Mouse (Mus musculus): Measurements from ENCODE around the gene Gm3424. TPM values are rescaled to one million over a fixed set of nuclear protein-coding genes. Genes with fewer than 3 reads are reported as not detected.
A peak's percentile ranks its signal among the peaks of the same experiment; 100 is the strongest.
"Not testable (repeated sequence)": the region's sequence is repeated elsewhere in the genome, so short reads cannot be mapped to it uniquely, and the experiment has no call there.

Gm3424 gene
- not detected in 2 replicates for polyA plus RNA-seq (2015; fragmentation: Nextera tagmentation; extraction: Ambion mirVana)

GRCm38 (mm10) chr14:5830229-5830628, at the start of gene Gm3424:
TSS of gene Gm3424 (minus strand) at chr14:5830329.
- WGBS: no CpG with 5 or more reads among the region's 3 CpGs
- H3K9ac ChIP-seq; H3K9me3 ChIP-seq; H3K27me3 ChIP-seq; H3K4me3 ChIP-seq; ATAC-seq (ENCODE audit: insufficient number of reproducible peaks, insufficient read depth, low FRiP score, low TSS enrichment, low read depth); H3K36me3 ChIP-seq; H3K4me2 ChIP-seq; H3K4me1 ChIP-seq; H3K27ac ChIP-seq: not testable (repeated sequence)

- Histone ChIP-seq H3K9ac (peak overlapping the region; percentile 49; the same call in 1 of the 2 replicates), H3K4me3 (peak overlapping the region; percentile 42), H3K4me2 (peak overlapping the region; percentile 71)
- WGBS: 2% methylated on average over 23 of the region's 28 CpGs
- not testable (repeated sequence) for ATAC-seq (ENCODE audit: insufficient number of reproducible peaks, insufficient read depth, low FRiP score, low TSS enrichment, low read depth); H3K27ac ChIP-seq; H3K27me3 ChIP-seq; H3K4me1 ChIP-seq; H3K36me3 ChIP-seq; H3K9me3 ChIP-seq
These were observed 49.7 kb upstream of the Gm3424 start for GRCm38 (mm10) chr14:5879791-5880190.

- WGBS: 8% methylated on average over 7 of the region's 11 CpGs
- H3K27me3 ChIP-seq; H3K4me2 ChIP-seq; H3K9me3 ChIP-seq; H3K4me1 ChIP-seq; ATAC-seq (ENCODE audit: insufficient number of reproducible peaks, insufficient read depth, low FRiP score, low TSS enrichment, low read depth); H3K4me3 ChIP-seq; H3K36me3 ChIP-seq; H3K9ac ChIP-seq; H3K27ac ChIP-seq: not testable (repeated sequence)
These were observed 49.0 kb upstream of the Gm3424 start for GRCm38 (mm10) chr14:5879136-5879535.

- not testable (repeated sequence) for ATAC-seq (ENCODE audit: insufficient number of reproducible peaks, insufficient read depth, low FRiP score, low TSS enrichment, low read depth); H3K9me3 ChIP-seq; H3K27ac ChIP-seq; H3K27me3 ChIP-seq; H3K36me3 ChIP-seq; H3K9ac ChIP-seq; H3K4me1 ChIP-seq; H3K4me2 ChIP-seq; H3K4me3 ChIP-seq
- WGBS: 81% methylated on average over 3 of the region's 3 CpGs
These were observed 25.8 kb upstream of the Gm3424 start for GRCm38 (mm10) chr14:5855911-5856310.

- H3K27me3 ChIP-seq; H3K9ac ChIP-seq; H3K4me1 ChIP-seq; H3K9me3 ChIP-seq; ATAC-seq (ENCODE audit: insufficient number of reproducible peaks, insufficient read depth, low FRiP score, low TSS enrichment, low read depth); H3K27ac ChIP-seq; H3K36me3 ChIP-seq; H3K4me2 ChIP-seq; H3K4me3 ChIP-seq: not testable (repeated sequence)
- WGBS: no CpG with 5 or more reads among the region's 47 CpGs
These were observed 17.3 kb downstream of the Gm3424 start for GRCm38 (mm10) chr14:5812699-5813356.

- not testable (repeated sequence) for H3K27me3 ChIP-seq; H3K27ac ChIP-seq; H3K36me3 ChIP-seq; ATAC-seq (ENCODE audit: insufficient number of reproducible peaks, insufficient read depth, low FRiP score, low TSS enrichment, low read depth); H3K9me3 ChIP-seq; H3K4me3 ChIP-seq; H3K9ac ChIP-seq; H3K4me1 ChIP-seq; H3K4me2 ChIP-seq
- WGBS: no CpG with 5 or more reads among the region's 3 CpGs
These were observed 22.2 kb downstream of the Gm3424 start, which contains the start of gene Gm3383 for GRCm38 (mm10) chr14:5807882-5808281. TSS of gene Gm3383 (minus strand) at chr14:5807982.

Other genes starting within 250 kb of the Gm3424 start
- gene Gm8265, start 197.3 kb downstream of the Gm3424 start, polyA plus RNA-seq (2015; fragmentation: Nextera tagmentation; extraction: Ambion mirVana): not detected in 2 replicates
- gene Gm9603, start 142.9 kb downstream of the Gm3424 start, polyA plus RNA-seq (2015; fragmentation: Nextera tagmentation; extraction: Ambion mirVana): not detected in 2 replicates
- gene Gm3373, start 88.8 kb downstream of the Gm3424 start, polyA plus RNA-seq (2015; fragmentation: Nextera tagmentation; extraction: Ambion mirVana): not detected in 2 replicates
- 0.84 and 1.1 TPM in 2 replicates for gene Gm3383, start 22.3 kb downstream of the Gm3424 start, polyA plus RNA-seq (2015; fragmentation: Nextera tagmentation; extraction: Ambion mirVana)
- not detected in 2 replicates for gene Gm8237, start 50.1 kb upstream of the Gm3424 start, polyA plus RNA-seq (2015; fragmentation: Nextera tagmentation; extraction: Ambion mirVana)
- 0.28 and 0.30 TPM in 2 replicates for gene Gm3248, start 131.4 kb upstream of the Gm3424 start, polyA plus RNA-seq (2015; fragmentation: Nextera tagmentation; extraction: Ambion mirVana)
- gene Gm3453, start 148.8 kb upstream of the Gm3424 start, polyA plus RNA-seq (2015; fragmentation: Nextera tagmentation; extraction: Ambion mirVana): not detected in 2 replicates
- gene Gm6337, start 227.9 kb upstream of the Gm3424 start, polyA plus RNA-seq (2015; fragmentation: Nextera tagmentation; extraction: Ambion mirVana): not detected in 2 replicates

All from embryonic facial prominence, embryonic 13.5 days (tissue).